Mouse (Mus musculus) adipocyte (in vitro differentiated cells): Measurements from ENCODE around the gene Acta1.
A peak's percentile ranks its signal among the peaks of the same experiment; 100 is the strongest.

Experiments used
- DNase-seq: peaks from one replicate; pipeline ENCODE4 v3.0.0-alpha.2; 2016; ENCODE audit warnings: low spot score

The Acta1 gene

DNA sequence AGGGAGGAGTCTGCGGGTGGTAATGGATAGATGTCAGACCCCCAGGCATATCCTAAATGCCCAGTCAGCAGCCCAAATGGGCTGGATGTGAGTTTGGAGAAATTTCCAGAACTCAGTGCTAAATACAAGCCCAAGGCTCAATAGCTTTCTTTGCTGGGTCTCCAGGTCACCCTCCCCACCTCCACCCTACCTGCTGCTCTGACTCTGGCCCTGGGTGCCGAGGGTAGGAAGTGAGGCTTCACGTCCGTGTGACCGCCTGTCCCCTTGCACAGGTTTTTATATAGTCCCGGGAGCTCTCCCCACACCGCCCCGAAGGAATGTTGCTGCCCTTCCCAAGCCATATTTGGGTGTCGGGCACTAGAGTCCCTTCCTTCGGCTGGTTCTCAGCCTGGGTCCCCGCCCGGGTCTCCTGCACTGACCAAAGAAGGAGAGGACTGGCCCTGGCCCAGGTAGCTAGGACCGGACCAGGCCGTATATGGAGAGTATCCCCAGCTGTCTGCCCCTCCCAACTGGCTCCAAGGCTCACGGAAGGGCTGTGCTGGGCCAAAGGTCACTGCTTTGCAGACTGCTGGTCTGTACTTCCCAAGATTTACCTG lies at the start of gene Acta1:
TSS of gene Acta1 (minus strand) at position 250 of the 596 bp plus-strand sequence.
- DNase-seq = no peak

GRCm38 (mm10) chr8:123929026-123929425 lies 34.5 kb upstream of the Acta1 start:
- no peak for DNase-seq

DNA sequence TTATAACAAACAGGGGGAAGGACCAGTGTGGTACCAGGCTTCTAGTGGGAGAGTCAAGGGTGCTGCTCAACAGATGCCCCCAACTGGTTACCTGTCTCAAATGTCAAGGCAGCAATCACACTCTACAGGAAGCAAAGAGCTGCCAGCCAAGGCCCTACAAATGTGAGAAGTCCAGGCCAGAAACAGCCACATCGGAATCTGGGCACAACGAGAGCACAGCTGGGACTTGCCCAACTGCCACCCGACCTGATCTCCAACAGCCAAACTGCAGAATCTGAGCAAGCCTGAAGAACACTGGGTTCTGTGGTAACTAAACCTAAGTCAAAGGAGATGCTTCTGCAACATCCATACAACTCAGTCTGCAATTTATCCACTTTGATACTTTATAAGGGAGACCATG lies 31.1 kb upstream of the Acta1 start:
- DNase-seq = peak; percentile 14

GRCm38 (mm10) chr8:123924719-123925118 lies 30.2 kb upstream of the Acta1 start:
- DNase-seq = peak; percentile 91

GRCm38 (mm10) chr8:123914635-123915034 lies 20.1 kb upstream of the Acta1 start:
- no peak for DNase-seq

DNA sequence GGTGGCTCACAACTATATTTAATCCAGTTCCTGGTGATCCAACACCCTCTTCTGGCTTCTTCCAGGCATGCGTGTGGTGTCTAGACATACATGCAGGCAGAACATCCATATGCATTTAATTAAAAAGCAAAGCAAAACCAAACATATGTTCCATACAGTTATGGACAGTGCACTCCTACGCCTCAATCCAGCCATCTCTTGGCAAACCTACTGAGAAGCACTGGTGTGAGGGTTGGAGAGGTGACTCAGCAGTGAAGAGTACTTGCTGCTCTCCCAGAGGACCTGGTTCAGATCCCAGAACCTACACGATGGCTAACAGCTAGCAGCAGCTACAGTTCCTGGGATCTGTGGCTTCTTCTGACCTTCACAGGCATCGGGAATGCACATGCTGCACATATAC lies 17.7 kb upstream of the Acta1 start:
- no peak for DNase-seq

DNA sequence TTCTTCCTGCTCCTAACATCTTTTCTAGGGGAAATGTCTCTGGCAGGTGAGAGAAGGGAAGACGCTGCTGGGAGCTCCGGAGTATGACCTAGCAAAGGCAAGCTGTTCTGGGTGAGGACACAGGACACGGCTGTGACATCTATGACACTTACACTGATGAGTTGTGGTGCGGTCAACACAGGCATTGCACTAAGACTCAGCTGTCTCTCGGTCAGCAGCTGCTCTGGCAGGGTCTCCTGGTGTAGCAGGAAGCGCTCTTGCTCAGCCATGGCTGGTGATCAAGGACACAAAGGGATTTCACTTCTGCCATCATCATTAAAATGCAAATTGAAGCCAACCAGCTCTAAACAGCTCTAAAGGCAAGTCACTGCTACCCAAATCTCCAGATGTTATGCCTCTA lies 13.1 kb upstream of the Acta1 start:
- DNase-seq = no peak

DNA sequence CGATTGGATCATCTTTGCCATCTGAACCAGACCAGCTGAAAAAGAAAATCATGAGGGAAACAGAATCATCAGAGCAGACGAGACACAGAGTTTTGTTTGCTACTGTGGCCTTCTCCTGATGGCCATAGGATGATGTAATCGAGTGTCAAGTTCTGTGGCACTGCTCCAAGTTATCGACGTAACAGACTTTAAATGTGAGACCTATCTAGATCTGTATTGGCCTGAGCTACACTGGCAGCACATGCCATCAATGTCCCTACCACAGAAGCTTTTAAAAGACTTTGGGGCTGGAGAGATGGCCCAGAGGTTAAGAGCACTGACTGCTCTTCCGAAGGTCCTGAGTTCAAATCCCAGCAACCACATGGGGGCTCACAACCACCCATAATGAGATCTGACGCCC lies 8.1 kb upstream of the Acta1 start:
- DNase-seq = peak; percentile 48

GRCm38 (mm10) chr8:123899366-123899765 lies 4.8 kb upstream of the Acta1 start:
- DNase-seq = no peak

GRCm38 (mm10) chr8:123898576-123898975 lies 4.0 kb upstream of the Acta1 start:
- DNase-seq = no peak

DNA sequence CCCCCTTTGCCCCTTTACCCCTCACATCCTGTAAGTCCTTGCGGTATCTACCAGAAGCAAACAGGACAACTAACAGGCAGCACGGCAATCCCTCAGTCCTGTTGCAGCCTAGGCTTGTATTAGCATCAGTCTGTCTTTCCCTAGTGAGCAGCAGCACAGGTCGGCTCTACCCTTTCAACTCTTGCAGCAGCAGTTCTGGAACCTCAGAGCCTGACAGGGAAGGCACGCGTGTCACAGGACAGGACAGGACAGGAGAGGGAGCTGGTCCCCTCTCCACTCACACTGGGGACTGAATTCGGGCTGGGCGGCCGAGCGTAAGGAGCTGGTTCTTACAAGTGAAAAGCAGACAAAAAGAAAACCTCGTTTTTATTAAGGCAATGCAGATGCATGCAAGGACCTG lies 2.2 kb upstream of the Acta1 start:
- DNase-seq = no peak

- no peak for DNase-seq
Observed at GRCm38 (mm10) chr8:123896366-123896761, 1.8 kb upstream of the Acta1 start.

DNA sequence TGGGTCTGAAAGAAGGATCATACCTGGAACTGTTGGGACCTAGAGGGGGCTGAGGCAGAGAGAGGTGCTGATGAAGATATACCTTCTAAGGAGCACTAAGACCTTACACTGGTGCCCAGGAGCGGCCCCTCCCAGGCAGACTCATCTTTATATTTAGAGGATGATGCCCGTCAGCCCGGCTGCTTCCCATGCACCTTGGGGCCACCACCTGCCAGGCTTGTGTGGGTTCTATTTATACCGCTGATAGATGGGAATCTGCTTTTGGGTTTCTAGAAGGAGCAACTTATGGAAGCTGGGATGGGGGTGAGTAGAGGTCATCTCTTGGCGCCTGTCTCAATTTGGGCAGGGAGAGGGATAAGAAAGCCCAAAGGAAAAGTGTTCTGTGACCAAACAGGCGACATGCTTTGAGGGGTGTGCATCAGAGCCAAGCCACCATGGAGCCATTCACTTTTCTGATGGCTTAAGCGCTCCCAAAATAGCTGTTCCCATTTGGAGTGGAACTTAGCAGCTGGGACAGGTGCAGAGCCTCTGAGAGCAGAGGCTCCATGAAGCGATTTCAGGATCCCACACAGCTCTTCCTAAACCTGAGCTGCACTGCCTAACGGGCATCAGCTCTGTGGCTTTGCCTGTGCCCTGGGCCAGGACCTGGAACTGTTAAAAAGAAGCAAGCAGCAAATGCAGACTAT lies 1.3 kb upstream of the Acta1 start:
- no peak for DNase-seq

- DNase-seq = no peak
Observed at GRCm38 (mm10) chr8:123895230-123895629, 679 bp upstream of the Acta1 start.

- DNase-seq = no peak
Observed at GRCm38 (mm10) chr8:123893413-123893812, 1.1 kb downstream of the Acta1 start.

DNA sequence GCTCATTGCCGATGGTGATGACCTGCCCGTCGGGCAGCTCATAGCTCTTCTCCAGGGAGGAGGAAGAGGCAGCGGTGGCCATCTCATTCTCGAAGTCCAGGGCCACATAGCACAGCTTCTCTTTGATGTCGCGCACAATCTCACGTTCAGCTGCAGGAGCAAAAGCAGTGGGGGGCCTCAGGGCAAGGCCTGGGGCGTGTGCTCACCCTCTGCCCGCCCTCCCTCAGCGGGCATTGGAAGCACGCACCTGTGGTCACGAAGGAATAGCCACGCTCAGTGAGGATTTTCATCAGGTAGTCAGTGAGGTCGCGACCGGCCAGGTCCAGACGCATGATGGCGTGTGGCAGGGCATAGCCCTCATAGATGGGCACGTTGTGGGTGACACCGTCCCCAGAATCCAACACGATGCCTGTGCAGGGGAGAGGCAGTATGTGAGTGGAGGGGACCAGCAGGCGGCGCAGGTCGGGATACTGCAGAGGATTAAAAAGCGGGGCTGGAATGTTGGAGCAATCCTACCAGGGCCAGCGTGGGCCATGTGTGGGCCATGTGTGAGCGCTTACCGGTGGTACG lies 1.9 kb downstream of the Acta1 start:
- DNase-seq = no peak

DNA sequence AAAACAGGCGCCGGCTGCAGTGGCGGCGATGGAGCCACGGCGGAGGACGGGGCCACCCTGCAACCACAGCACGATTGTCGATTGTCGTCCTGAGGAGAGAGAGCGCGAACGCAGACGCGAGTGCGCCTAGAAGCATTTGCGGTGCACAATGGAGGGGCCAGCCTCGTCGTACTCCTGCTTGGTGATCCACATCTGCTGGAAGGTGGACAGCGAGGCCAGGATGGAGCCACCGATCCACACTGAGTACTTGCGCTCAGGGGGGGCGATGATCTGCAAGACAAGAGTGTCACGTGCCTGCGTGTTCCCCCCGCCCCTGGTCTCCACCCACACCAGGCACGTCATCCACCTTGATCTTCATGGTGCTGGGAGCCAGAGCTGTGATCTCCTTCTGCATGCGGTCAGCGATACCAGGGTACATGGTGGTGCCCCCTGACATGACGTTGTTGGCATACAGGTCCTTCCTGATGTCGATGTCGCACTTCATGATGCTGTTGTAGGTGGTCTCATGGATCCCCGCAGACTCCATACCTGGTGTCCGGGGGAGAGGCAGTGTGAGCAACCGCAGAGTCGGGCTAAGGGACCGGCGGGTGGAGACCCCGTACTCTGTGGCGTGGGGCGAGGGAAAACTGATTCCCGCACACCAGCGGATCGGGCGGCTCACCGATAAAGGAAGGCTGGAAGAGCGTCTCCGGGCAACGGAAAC lies 2.5 kb downstream of the Acta1 start:
- no peak for DNase-seq

DNA sequence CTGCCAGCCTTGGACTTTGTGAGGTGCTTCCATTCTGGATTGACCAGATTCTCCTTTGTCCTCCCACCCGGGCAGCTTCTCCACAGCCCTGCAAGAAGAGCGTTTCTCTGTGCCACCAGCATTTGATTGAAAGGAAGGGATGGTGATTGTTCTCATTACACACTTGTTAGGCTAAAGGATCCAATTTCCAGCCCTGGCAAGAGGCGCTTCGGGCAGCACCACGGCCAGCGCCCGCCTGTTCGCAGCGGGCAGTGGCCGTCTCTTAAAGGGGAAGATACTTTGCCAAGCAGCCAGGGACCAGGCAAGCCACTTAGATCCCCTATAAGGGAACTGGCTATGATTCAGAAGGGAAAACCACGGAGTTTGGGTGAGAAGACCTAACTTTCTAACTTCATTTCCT lies 3.3 kb downstream of the Acta1 start:
- DNase-seq = peak; percentile 68

- peak; percentile 22 for DNase-seq
Observed at GRCm38 (mm10) chr8:123889797-123890196, 4.8 kb downstream of the Acta1 start.

DNA sequence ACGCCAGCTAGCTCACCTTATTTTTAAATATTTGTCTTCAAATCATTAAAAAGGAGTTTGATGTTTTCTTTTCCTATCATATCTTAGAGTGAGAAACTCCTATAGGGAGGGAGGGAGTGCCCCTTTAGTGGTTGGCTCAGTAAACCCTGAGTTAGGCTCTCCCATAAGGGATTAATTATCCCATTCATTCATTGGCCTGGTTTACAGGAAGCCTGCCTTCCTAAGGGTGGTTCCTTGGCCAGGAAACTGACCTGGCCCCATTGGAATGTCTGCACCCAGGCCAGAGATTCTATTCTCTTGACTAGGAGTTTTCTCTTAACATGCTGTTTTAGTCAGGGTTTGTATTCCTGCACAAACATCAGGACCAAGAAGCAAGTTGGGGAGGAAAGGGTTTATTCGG lies 6.6 kb downstream of the Acta1 start:
- no peak for DNase-seq

DNA sequence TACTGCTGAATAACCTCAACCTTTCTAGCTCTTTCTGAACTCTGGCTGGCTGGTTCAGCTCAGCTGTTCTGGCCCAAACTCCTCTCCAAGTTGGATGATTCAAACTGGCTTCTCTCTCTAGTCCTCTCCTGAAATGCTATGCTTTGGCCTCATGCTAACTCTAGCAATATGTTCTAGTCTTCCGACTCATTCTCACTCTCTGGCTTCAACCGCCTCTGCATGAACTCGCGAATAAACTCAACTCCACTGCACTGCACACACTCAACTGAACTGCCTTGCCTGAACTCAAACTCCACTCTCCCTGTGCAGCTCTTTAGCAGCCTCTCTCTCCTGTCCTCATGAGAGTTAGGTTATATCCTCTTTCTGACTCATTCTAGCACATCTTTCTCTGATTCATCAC lies 7.4 kb downstream of the Acta1 start:
- DNase-seq = no peak

DNA sequence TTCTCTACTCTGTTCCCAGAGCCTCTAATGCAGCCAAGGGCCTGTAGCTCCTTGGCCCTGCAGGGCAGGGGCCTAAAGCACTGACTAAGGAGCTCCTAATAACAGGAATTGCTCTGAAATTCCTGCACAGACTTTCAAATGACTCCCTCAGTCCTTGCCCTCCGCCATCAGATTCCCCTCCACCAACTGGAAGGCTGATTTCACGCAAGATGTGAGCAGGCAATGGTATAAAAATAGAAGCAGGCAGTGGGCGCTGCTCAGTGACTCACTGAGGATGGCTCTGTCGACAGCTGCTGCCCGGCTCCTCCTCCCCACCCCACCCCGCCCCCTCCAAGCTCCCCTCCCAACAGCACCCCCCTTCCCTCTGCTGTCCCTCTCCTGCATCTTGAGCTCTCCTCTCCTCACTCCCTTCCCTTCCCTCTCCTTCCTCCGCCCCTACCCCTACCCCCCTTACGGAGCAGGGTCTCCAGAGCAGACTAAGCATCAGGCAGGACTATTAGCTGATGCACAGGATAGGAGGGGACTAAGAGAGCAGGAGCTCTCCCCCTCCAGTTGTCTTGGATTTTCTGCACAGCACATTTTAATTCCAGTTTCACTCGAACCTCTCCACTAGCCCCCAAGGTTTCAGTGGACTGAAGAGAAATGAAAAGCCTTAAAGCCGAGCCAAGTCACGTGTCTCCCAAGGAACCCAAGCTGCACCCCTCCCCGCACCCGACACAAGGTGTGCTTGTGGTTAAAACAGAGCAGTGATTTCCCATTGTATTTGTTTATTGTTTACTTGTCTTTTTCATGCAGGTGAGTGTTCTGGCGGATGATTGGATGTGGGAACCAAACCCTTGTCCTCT lies 9.6 kb downstream of the Acta1 start:
- no peak for DNase-seq
